ENCODE assay signal across 8 mouse cellular contexts in the genomic region with DNA sequence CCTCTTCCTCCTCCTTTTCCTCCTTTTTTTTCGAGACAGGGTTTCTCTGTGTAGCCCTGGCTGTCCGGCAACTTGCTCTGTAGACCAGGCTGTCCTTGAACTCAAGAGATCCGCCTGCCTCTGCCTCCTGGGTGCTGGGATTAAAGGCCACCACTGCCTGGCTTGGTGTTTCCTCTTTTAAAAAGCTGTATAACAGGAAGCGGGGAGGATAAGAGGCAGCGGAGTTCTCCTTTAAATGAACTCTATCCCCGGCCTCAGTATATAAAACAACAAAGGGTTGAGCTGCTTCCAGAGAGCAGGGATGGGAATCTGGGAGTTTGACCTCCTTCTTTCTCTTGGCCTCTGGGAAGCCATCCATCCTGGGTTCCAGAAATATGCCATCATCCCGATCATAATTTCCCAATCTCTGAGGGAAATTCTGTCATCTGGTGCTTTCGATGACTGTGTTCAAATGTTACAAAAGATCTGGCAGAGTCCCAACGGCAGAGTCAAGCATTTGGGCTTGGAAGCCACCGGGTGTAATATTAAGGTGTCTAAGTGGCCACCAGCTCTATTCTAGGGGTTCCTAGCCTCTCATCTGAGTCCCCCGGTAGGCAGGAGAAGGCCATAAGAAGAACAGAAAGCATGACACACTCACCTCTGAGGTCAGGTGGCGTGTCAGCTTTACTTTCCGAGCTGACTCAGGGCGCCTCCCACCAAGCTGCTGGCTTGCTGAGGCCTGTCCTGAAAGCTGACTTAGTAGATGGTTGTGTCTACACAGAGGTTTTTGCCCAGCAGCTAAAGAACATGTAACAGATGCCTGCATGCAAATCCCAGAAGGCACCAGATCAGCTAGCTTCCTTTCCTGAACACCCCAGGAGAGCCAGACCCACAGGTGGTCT. TPM values are rescaled to one million over a fixed set of nuclear protein-coding genes. Genes with fewer than 3 reads are reported as not detected.
A peak's percentile ranks its signal among the peaks of the same experiment; 100 is the strongest.
DNase-seq lines count a peak whose midpoint lies in the region; ATAC-seq and TF ChIP-seq lines count a peak whose summit lies in the region.

No protein-coding gene starts in this region.

- peak; percentile 96 for DNase-seq in heart, adult 11 months
- no peak for DNase-seq in heart, postnatal 36 days
- peak; percentile 30 for DNase-seq in urinary bladder, postnatal 25 days (ENCODE audit: low spot score)
- no peak for DNase-seq in urinary bladder, adult 2 months (ENCODE audit: low spot score)
- no peak for DNase-seq in T-cell, adult 2 months (ENCODE audit: low spot score)
- DNase-seq in B cell, adult 2 months = no peak
- no peak for DNase-seq in liver, embryonic 11.5 days (ENCODE audit: low spot score)

- 0 out of 2 replicates have a peak, but pooled peaks cover 19% of the 10 kb centered on the region for H3K4me1 ChIP-seq in intestine, postnatal 0 days (replicated peaks; ENCODE audit: control insufficient read depth, insufficient read depth, low read length)
- H3K4me1 ChIP-seq in liver, embryonic 11.5 days (replicated peaks; ENCODE audit: control insufficient read depth, insufficient read depth, low read length) = peaks cover 11% of the 10 kb centered on the region

- H3K27me3 ChIP-seq in intestine, postnatal 0 days (replicated peaks; ENCODE audit: control insufficient read depth, insufficient read depth, low read length) = no peaks in the 10 kb centered on the region
- H3K27me3 ChIP-seq in liver, embryonic 11.5 days (replicated peaks; ENCODE audit: control insufficient read depth, insufficient read depth, low read length) = no peaks in the 10 kb centered on the region

- ATAC-seq in intestine, postnatal 0 days = no peak
- no peak for ATAC-seq in liver, embryonic 11.5 days (replicated peaks; ENCODE audit: low FRiP score)

- H3K36me3 ChIP-seq in intestine, postnatal 0 days (ENCODE audit: control insufficient read depth, insufficient read depth) = no peaks in the 10 kb centered on the region
- no peaks in the 10 kb centered on the region for H3K36me3 ChIP-seq in liver, embryonic 11.5 days (ENCODE audit: control insufficient read depth, insufficient read depth, low read length)

- H3K9me3 ChIP-seq in intestine, postnatal 0 days (ENCODE audit: control insufficient read depth) = no peaks in the 10 kb centered on the region
- H3K9me3 ChIP-seq in liver, embryonic 11.5 days (ENCODE audit: control insufficient read depth, low read length) = no peaks in the 10 kb centered on the region

- no peak overlapping the region for H3K4me2 ChIP-seq in intestine, postnatal 0 days (replicated peaks; ENCODE audit: low read depth)
- H3K4me2 ChIP-seq in liver, embryonic 11.5 days = no peak overlapping the region

- WGBS in intestine, postnatal 0 days = 77% methylated on average over 14 of the region's 14 CpGs
- WGBS in liver, embryonic 11.5 days = 77% methylated on average over 14 of the region's 14 CpGs

- 0 out of 2 replicates have a peak overlapping the region, but pooled peaks have one; percentile 10 for H3K27ac ChIP-seq in intestine, postnatal 0 days (ENCODE audit: low read depth, low read length)
- H3K27ac ChIP-seq in liver, embryonic 11.5 days (ENCODE audit: low read depth, low read length) = no peak overlapping the region

- intact Hi-C loops in heart, postnatal 36 days (cut with DNase I) = no loop called here

- no peak overlapping the region for H3K4me3 ChIP-seq in intestine, postnatal 0 days (ENCODE audit: low read depth, low read length)
- no peak overlapping the region for H3K4me3 ChIP-seq in liver, embryonic 11.5 days (ENCODE audit: low read depth, low read length)

- no peak overlapping the region for H3K9ac ChIP-seq in intestine, postnatal 0 days (ENCODE audit: low read depth, low read length)
- H3K9ac ChIP-seq in liver, embryonic 11.5 days (ENCODE audit: low read depth, low read length) = no peak overlapping the region

- no peak for TF ChIP-seq CTCF in intestine, postnatal 0 days (IDR thresholded peaks at IDR 0.05; ENCODE audit: low read depth)

RNA-seq across cellular contexts. Expression of a gene that starts 36.5 kb away (rescaled TPM):
- 10 to 100 TPM; 44.8 to 45.3 TPM for total RNA-seq in heart, postnatal 36 days (2021)
- 78.6 and 81.2 TPM in 2 replicates for polyA plus RNA-seq in urinary bladder, adult 2 months (2012; rRNA removed)
- polyA plus RNA-seq in intestine, postnatal 0 days (2015; fragmentation: Nextera tagmentation; extraction: Ambion mirVana) = 208 and 218 TPM in 2 replicates
- 147 and 160 TPM in 2 replicates for polyA plus RNA-seq in liver, embryonic 11.5 days (2014; fragmentation: Nextera tagmentation; extraction: Ambion mirVana)

Comparison
In these comparisons a context has a peak if more than half of its experiments do, and no peak if none do; other contexts are left out.
1. DNase-seq: peak in heart, adult 11 months (single experiment) and urinary bladder, postnatal 25 days (single experiment); none in heart, postnatal 36 days (0 of 2), urinary bladder, adult 2 months (single experiment), T-cell, adult 2 months (single experiment), B cell, adult 2 months (0 of 2) and liver, embryonic 11.5 days (single experiment).